In the genomic region with DNA sequence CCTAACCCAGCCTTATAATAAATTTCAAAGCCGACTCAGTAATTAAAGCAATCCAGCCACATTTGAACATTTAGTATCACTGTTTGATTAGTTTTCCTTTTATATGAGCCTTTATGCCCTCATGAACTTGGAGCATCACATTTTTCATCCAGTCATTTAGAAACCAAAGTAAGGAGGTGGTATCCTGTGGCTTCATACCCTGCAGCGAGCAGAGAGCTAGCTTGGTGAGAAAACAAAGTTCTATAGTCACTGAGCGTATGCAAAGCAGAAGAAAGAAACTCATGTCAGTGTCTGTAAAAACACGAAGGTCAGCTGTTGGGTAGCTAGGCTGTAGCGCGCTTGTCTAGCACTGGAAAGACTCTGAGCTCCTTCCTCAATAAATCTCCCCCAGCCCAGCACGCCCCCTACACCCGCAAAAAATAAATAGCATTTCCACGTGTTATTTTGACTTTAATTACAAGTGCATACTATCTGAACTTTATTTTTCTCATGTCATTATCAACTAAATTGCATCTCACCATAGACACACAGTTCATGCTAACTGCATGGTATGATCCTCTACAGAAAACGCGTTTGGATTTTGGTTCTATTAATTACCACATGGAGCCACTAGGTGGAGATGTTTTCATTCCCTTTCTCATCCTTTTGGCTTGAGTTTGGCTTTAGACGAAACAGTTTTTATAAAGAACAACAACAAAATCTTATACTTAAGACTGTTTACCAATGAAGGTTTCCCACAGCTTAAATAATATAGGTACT, we compare ENCODE assay signal across 8 mouse cellular contexts. TPM values are rescaled to one million over a fixed set of nuclear protein-coding genes. Genes with fewer than 3 reads are reported as not detected.
DNase-seq lines count a peak whose midpoint lies in the region; ATAC-seq and TF ChIP-seq lines count a peak whose summit lies in the region.

No protein-coding gene starts in this region.

- H3K4me2 ChIP-seq in heart, postnatal 0 days (ENCODE audit: low read depth, low read length): no peak overlapping the region
- no peak overlapping the region for H3K4me2 ChIP-seq in forebrain, embryonic 16.5 days (ENCODE audit: low read length)
- H3K4me2 ChIP-seq in midbrain, postnatal 0 days (ENCODE audit: low read depth, low read length, poor library complexity, severe bottlenecking): no peak overlapping the region

- no peaks in the 10 kb centered on the region for H3K9me3 ChIP-seq in heart, postnatal 0 days (replicated peaks; ENCODE audit: control insufficient read depth, low read length)
- H3K9me3 ChIP-seq in forebrain, embryonic 16.5 days (ENCODE audit: control insufficient read depth, low read length): no peaks in the 10 kb centered on the region
- no peaks in the 10 kb centered on the region for H3K9me3 ChIP-seq in midbrain, postnatal 0 days (ENCODE audit: low read length)

- TF ChIP-seq POLR2A in thymus, adult 2 months (IDR thresholded peaks at IDR 0.05; ENCODE audit: control insufficient read depth, extremely low read depth, insufficient read depth, low read length, poor library complexity): no peak

- peak; percentile 84 for TF ChIP-seq CTCF in heart, postnatal 0 days (IDR thresholded peaks at IDR 0.05; ENCODE audit: low read depth)
- TF ChIP-seq CTCF in thymus, adult 2 months (IDR thresholded peaks at IDR 0.05; ENCODE audit: borderline replicate concordance, control insufficient read depth, extremely low read depth, insufficient read depth, low read length, poor library complexity): no peak
- TF ChIP-seq CTCF in midbrain, postnatal 0 days (IDR thresholded peaks at IDR 0.05): peak; percentile 93

- no peaks in the 10 kb centered on the region for H3K4me1 ChIP-seq in heart, postnatal 0 days (ENCODE audit: control insufficient read depth, insufficient read depth)
- H3K4me1 ChIP-seq in thymus, adult 2 months (replicated peaks; ENCODE audit: control insufficient read depth, insufficient read depth, low read length): peaks cover 4% of the 10 kb centered on the region
- 0 out of 2 replicates have a peak, but pooled peaks cover 2% of the 10 kb centered on the region for H3K4me1 ChIP-seq in forebrain, embryonic 16.5 days (replicated peaks; ENCODE audit: control insufficient read depth, insufficient read depth, low read length)
- H3K4me1 ChIP-seq in midbrain, postnatal 0 days (ENCODE audit: insufficient read depth, low read length): no peaks in the 10 kb centered on the region

- WGBS in heart, postnatal 0 days: 52% methylated on average over 12 of the region's 12 CpGs
- WGBS in thymus, adult 2 months: 43% methylated on average over 12 of the region's 12 CpGs
- WGBS in forebrain, embryonic 16.5 days: 46% methylated on average over 12 of the region's 12 CpGs
- 51% methylated on average over 12 of the region's 12 CpGs for WGBS in midbrain, postnatal 0 days

- peaks cover 9% of the 10 kb centered on the region; the same call in 1 of the 2 replicates for H3K36me3 ChIP-seq in heart, postnatal 0 days (replicated peaks; ENCODE audit: control insufficient read depth, insufficient read depth, low read length)
- no peaks in the 10 kb centered on the region for H3K36me3 ChIP-seq in thymus, adult 2 months (ENCODE audit: control insufficient read depth, insufficient read depth, low read length)
- no peaks in the 10 kb centered on the region for H3K36me3 ChIP-seq in forebrain, embryonic 16.5 days (ENCODE audit: control insufficient read depth, insufficient read depth)
- H3K36me3 ChIP-seq in midbrain, postnatal 0 days (ENCODE audit: insufficient read depth, low read length): no peaks in the 10 kb centered on the region

- DNase-seq in heart, postnatal 0 days (ENCODE audit: low spot score): peak; percentile 74
- no peak for DNase-seq in heart, adult 11 months
- DNase-seq in thymus, postnatal 0 days (ENCODE audit: low spot score): peak; percentile 54
- DNase-seq in thymus, adult 2 months: no peak
- peak; percentile 79 for DNase-seq in midbrain, postnatal 0 days (ENCODE audit: low spot score)
- DNase-seq in cerebellum, adult 9-11 months: no peak
- DNase-seq in testis, postnatal 10 days (ENCODE audit: low spot score): no peak

- no peak overlapping the region for H3K27ac ChIP-seq in heart, postnatal 0 days (ENCODE audit: low read depth)
- no peak overlapping the region for H3K27ac ChIP-seq in thymus, adult 2 months (ENCODE audit: control insufficient read depth, insufficient read depth, low read length)
- no peak overlapping the region for H3K27ac ChIP-seq in forebrain, embryonic 16.5 days (ENCODE audit: low read length)
- H3K27ac ChIP-seq in midbrain, postnatal 0 days (ENCODE audit: low read depth, low read length): no peak overlapping the region

- no peak for ATAC-seq in heart, postnatal 0 days (ENCODE audit: insufficient read depth, low read depth)
- peak; percentile 58 for ATAC-seq in forebrain, embryonic 16.5 days
- ATAC-seq in midbrain, postnatal 0 days (ENCODE audit: low FRiP score): peak; percentile 27; the same call in 1 of the 2 replicates

- TF ChIP-seq EP300 in heart, postnatal 0 days (IDR thresholded peaks at IDR 0.05; ENCODE audit: low read depth): no peak

- no peaks in the 10 kb centered on the region for H3K27me3 ChIP-seq in heart, postnatal 0 days (ENCODE audit: control insufficient read depth, insufficient read depth, low read length)
- no peaks in the 10 kb centered on the region for H3K27me3 ChIP-seq in thymus, adult 2 months (ENCODE audit: control insufficient read depth, insufficient read depth, low read length)
- no peaks in the 10 kb centered on the region for H3K27me3 ChIP-seq in forebrain, embryonic 16.5 days (replicated peaks; ENCODE audit: control insufficient read depth, insufficient read depth, low read length)
- no peaks in the 10 kb centered on the region for H3K27me3 ChIP-seq in midbrain, postnatal 0 days (ENCODE audit: insufficient read depth, low read length)

- H3K4me3 ChIP-seq in heart, postnatal 0 days (ENCODE audit: low read depth, low read length): no peak overlapping the region
- H3K4me3 ChIP-seq in thymus, adult 2 months (ENCODE audit: control insufficient read depth, insufficient read depth, low read length): no peak overlapping the region
- no peak overlapping the region for H3K4me3 ChIP-seq in forebrain, embryonic 16.5 days (replicated peaks; ENCODE audit: low read length)
- H3K4me3 ChIP-seq in midbrain, postnatal 0 days (ENCODE audit: low read depth, low read length): no peak overlapping the region

- H3K9ac ChIP-seq in heart, postnatal 0 days (replicated peaks; ENCODE audit: low read depth, low read length): no peak overlapping the region
- H3K9ac ChIP-seq in forebrain, embryonic 16.5 days (replicated peaks; ENCODE audit: low read depth, low read length): no peak overlapping the region
- no peak overlapping the region for H3K9ac ChIP-seq in midbrain, postnatal 0 days (replicated peaks; ENCODE audit: low read length, poor library complexity, severe bottlenecking)

RNA-seq across cellular contexts. Expression of a gene that starts 13.2 kb away (rescaled TPM):
- 71.5 and 101 TPM in 2 replicates for total RNA-seq in heart, postnatal 0 days (2014; rRNA removed; ENCODE audit: low replicate concordance)
- 59.6 and 61.7 TPM in 2 replicates for polyA plus RNA-seq in heart, postnatal 0 days (2015; fragmentation: Nextera tagmentation; extraction: Ambion mirVana)
- 51.6 and 52.7 TPM in 2 replicates for polyA plus RNA-seq in thymus, postnatal 0 days (2015; fragmentation: Nextera tagmentation; extraction: Ambion mirVana)
- 50.5 and 64.3 TPM in 2 replicates for polyA plus RNA-seq in thymus, adult 2 months (2012; rRNA removed)
- 114 and 125 TPM in 2 replicates for polyA plus RNA-seq in forebrain, embryonic 16.5 days (2015; fragmentation: Nextera tagmentation; extraction: Ambion mirVana)
- 182 TPM in 2 replicates for total RNA-seq in midbrain, postnatal 0 days (2014; rRNA removed)
- polyA plus RNA-seq in midbrain, postnatal 0 days (2015; fragmentation: Nextera tagmentation; extraction: Ambion mirVana): 120 and 126 TPM in 2 replicates

RNA-seq across cellular contexts. Expression of a gene that starts 46.8 kb away (rescaled TPM):
- 1,365 and 1,889 TPM in 2 replicates for total RNA-seq in heart, postnatal 0 days (2014; rRNA removed; ENCODE audit: low replicate concordance)
- 2,951 and 3,142 TPM in 2 replicates for polyA plus RNA-seq in heart, postnatal 0 days (2015; fragmentation: Nextera tagmentation; extraction: Ambion mirVana)
- polyA plus RNA-seq in thymus, postnatal 0 days (2015; fragmentation: Nextera tagmentation; extraction: Ambion mirVana): 879 and 918 TPM in 2 replicates
- 146 and 213 TPM in 2 replicates for polyA plus RNA-seq in thymus, adult 2 months (2012; rRNA removed)
- 656 and 665 TPM in 2 replicates for polyA plus RNA-seq in forebrain, embryonic 16.5 days (2015; fragmentation: Nextera tagmentation; extraction: Ambion mirVana)
- 294 and 365 TPM in 2 replicates for total RNA-seq in midbrain, postnatal 0 days (2014; rRNA removed)
- polyA plus RNA-seq in midbrain, postnatal 0 days (2015; fragmentation: Nextera tagmentation; extraction: Ambion mirVana): 1,023 and 1,039 TPM in 2 replicates

Comparison
In these comparisons a context has a peak if more than half of its experiments do, and no peak if none do; other contexts are left out.
1. DNase-seq: peak in heart, postnatal 0 days (single experiment), thymus, postnatal 0 days (single experiment) and midbrain, postnatal 0 days (single experiment); none in heart, adult 11 months (single experiment), thymus, adult 2 months (single experiment), cerebellum, adult 9-11 months (single experiment) and testis, postnatal 10 days (single experiment).